Mouse (Mus musculus) heart, adult 2 months (tissue): Measurements from ENCODE around the gene Gprin1. TPM values are rescaled to one million over a fixed set of nuclear protein-coding genes. Genes with fewer than 3 reads are reported as not detected.

Experiments used
- DNase-seq, 2 experiments: peaks; one replicate each; pipeline ENCODE4 v3.0.0; 2021
- H3K27ac ChIP-seq: fragments of 200-600 bp; 2 replicates; pipeline ENCODE4 v1.8.1; 2022
- H3K27me3 ChIP-seq: fragments of 200-500 bp; 2 replicates; pipeline ENCODE4 v1.6.1; 2012; ENCODE audit warnings: mild to moderate bottlenecking, low read length, inconsistent platforms, mixed read lengths; ENCODE audit not compliant: control insufficient read depth, insufficient read depth
- H3K36me3 ChIP-seq: fragments of 200-500 bp; 2 replicates; pipeline ENCODE4 v1.6.1; 2012; ENCODE audit warnings: low read length, inconsistent platforms; ENCODE audit not compliant: control insufficient read depth, insufficient read depth
- H3K4me1 ChIP-seq: fragments of 200-500 bp; 2 replicates; pipeline ENCODE4 v1.6.1; 2011; ENCODE audit warnings: low read length; ENCODE audit not compliant: control insufficient read depth, insufficient read depth
- H3K4me3 ChIP-seq: fragments of 200-600 bp; 2 replicates; pipeline ENCODE4 v1.8.1; 2022
- H3K79me2 ChIP-seq: fragments of 200-500 bp; replicated peaks from 2 replicates; pipeline ENCODE4 v1.6.1; 2012; ENCODE audit warnings: mild to moderate bottlenecking, inconsistent platforms, low read length, moderate library complexity, mixed read lengths; ENCODE audit not compliant: control insufficient read depth, insufficient read depth
- H3K9ac ChIP-seq: fragments of 200-500 bp; 2 replicates; pipeline ENCODE4 v1.6.1; 2012; ENCODE audit warnings: low read depth, mild to moderate bottlenecking, control low read depth, inconsistent platforms, low read length, mixed read lengths
- CTCF ChIP-seq: fragments of 200-600 bp; IDR thresholded peaks from 2 replicates; pipeline ENCODE4 v1.8.1; 2022; ENCODE audit warnings: antibody characterized with exemption, mild to moderate bottlenecking, moderate library complexity
- EP300 ChIP-seq: fragments of 200-500 bp; IDR thresholded peaks from 2 replicates; pipeline ENCODE4 v1.6.1; 2011; ENCODE audit warnings: low read depth, low read length, control low read depth; ENCODE audit not compliant: insufficient read depth
- POLR2A ChIP-seq: fragments of 200-500 bp; IDR thresholded peaks from 2 replicates; pipeline ENCODE4 v1.6.1; 2011; ENCODE audit warnings: mild to moderate bottlenecking, low read depth, low read length, control low read depth; ENCODE audit not compliant: insufficient read depth
- WGBS: fragments of 180-500 bp; shearing (Covaris S2); methylation state at CpG from one replicate; pipeline ENCODE4 v1.1.7; 2018; 5-methylcytosine and 5-hydroxymethylcytosine counted together
- intact Hi-C: fragments of 180-260 bp; cut with DNase I; formaldehyde crosslinking; loops from one replicate; pipeline ENCODE4 v1.15.1; 2025
- polyA plus RNA-seq: library from polyadenylated mRNA; depleted of rRNA; stranded (reverse); fragments of >200 nt; gene quantifications from 2 replicates; pipeline ENCODE4 v1.2.3, GENCODE M21; 2012
- total RNA-seq, 2 experiments: library from RNA; stranded (reverse); gene quantifications; 2 replicates each; pipeline ENCODE4 v1.2.3; 2021

The Gprin1 gene
- total and polyA plus RNA-seq, 3 experiments = not detected

DNA sequence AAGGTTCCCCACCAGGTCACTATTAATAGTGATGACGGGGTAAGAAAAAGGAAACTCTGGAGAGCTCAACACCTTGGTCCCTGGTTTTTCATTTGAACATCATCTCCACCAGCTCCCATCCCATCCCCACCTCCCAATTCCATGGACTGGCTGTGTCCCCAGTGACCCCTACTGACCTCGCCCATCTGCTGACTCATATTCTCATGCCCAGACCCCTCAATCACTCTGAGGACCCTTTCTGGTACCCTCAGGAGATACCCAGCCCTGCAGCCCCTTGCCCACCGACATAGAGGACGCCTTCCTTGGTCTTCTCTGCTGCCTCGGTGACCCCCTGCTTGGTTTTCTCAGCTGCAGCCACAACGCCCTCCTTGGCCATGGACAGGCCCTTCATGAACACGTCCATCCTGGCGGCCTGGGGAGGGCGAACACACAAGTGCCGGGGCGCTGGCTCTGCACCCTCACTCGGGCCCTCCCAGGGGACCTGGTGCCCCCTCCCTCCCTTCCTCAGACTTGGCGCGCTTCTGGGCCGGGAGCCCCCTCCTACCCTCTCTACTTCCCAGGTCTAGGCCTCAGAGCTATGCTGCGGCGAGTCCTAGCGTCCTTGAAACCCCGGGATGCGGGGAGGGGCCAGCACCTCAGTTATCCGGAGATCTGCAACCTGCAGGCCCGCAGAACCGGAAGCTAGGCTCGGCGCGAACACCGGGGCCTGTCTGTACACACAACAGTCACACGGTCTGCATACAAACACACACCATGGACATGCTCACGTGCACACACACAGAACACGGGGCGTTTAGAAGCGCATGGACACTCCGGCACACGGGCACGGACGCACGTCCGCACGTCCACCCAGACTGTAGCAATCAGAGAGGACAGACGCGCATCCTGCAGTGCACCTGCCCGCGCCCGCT lies 15.9 kb upstream of the Gprin1 start:
- intact Hi-C loops = no loop called here
- WGBS = 5% methylated on average over 44 of the region's 44 CpGs
- Histone ChIP-seq H3K79me2 (no peaks in the 10 kb centered on the region), H3K36me3 (no peaks in the 10 kb centered on the region), H3K9ac (no peak overlapping the region), H3K27me3 (peaks cover 9% of the 10 kb centered on the region; the same call in 1 of the 2 replicates), H3K4me1 (no peaks in the 10 kb centered on the region), H3K4me3 (no peak overlapping the region), H3K27ac (no peak overlapping the region)
- DNase-seq = no peak
- TF ChIP-seq POLR2A (no peak), EP300 (no peak), CTCF (no peak)

DNA sequence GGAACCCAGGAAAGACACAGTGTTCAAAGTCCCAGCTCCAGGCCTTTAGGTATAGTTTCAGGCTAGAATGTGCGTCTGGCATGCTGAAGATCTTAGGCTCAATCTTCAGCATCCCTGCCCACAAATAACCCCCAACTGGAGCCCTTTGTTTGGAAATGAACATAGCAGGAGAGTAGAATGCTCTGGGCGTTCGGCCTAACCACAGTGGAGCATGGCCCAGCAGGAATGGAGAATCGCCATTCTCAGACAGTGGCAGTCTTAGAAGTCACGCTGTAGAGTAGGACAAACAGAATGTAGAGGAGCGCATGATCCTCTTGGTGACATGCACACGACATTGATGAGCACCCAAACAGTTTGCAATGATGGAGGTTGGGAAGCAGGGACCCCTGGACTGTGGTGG lies 11.2 kb upstream of the Gprin1 start:
- Histone ChIP-seq H3K27ac (no peak overlapping the region), H3K36me3 (no peaks in the 10 kb centered on the region), H3K4me1 (no peaks in the 10 kb centered on the region), H3K4me3 (no peak overlapping the region), H3K27me3 (peaks cover 9% of the 10 kb centered on the region), H3K9ac (no peak overlapping the region), H3K79me2 (no peaks in the 10 kb centered on the region)
- DNase-seq = no peak
- no peak for TF ChIP-seq CTCF
- TF ChIP-seq POLR2A = no peak
- no peak for TF ChIP-seq EP300
- intact Hi-C loops = no loop called here
- 78% methylated on average over 7 of the region's 7 CpGs for WGBS

DNA sequence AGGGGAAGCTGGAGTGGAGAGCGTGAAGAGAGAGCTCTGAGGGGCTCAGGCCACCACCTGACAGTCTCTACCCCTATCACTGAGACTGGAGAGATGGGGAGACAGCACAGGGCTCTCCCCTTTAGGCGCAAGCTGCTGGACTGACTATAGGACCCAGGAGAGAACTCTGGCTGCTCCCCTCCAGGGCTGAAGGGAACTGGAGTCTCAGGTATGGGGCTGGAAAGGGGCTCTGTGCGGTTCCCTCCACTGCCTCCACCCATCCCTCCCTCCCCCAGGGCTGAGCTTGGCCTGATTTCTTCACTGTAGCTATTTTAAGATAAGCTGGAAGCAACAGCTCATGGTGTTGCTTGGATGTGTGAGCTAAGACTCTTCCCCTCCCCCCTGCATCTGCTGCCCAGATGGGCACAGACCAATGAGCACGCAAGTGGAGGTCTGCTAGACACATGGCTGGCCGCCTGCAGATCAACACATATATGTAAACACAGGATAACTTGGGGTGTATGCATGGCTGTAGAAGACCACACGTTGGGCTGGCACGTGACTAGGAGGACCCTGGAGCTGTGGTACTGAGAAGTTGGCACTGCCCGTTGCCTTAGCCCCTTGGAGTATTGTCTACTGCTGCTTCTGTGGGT lies 10.6 kb upstream of the Gprin1 start:
- Histone ChIP-seq H3K27ac (no peak overlapping the region), H3K4me1 (no peaks in the 10 kb centered on the region), H3K79me2 (no peaks in the 10 kb centered on the region), H3K4me3 (no peak overlapping the region), H3K27me3 (peaks cover 3% of the 10 kb centered on the region), H3K9ac (no peak overlapping the region), H3K36me3 (no peaks in the 10 kb centered on the region)
- DNase-seq = no peak
- TF ChIP-seq POLR2A (no peak), CTCF (no peak), EP300 (no peak)
- intact Hi-C loops = no loop called here
- WGBS = 44% methylated on average over 8 of the region's 8 CpGs

DNA sequence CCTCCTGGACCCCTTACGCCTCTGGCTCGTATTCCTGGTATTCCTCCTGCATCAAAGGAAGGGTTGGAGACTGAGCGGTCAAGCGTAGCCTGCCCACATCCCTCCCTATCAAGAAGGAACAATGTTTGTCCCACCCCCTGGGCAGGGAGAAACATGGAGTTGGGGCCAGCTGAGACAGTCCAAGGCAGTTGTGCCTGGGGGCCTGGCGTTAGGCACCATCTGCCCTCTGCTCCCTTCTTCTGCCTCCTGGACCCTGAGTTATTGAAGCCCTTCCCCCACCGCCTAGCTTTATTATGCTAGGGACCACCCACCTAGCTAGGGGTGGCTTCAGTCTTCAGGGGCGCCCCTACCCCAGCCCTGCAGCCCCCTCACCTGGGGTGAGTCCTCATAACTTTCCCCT lies 9.8 kb upstream of the Gprin1 start:
- H3K9ac ChIP-seq = no peak overlapping the region
- H3K27ac ChIP-seq = no peak overlapping the region
- H3K4me1 ChIP-seq = no peaks in the 10 kb centered on the region
- intact Hi-C loops = no loop called here
- no peak overlapping the region for H3K4me3 ChIP-seq
- no peak for DNase-seq
- TF ChIP-seq POLR2A (no peak), CTCF (no peak), EP300 (no peak)
- WGBS = 14% methylated on average over 7 of the region's 7 CpGs
- no peaks in the 10 kb centered on the region for H3K79me2 ChIP-seq
- H3K27me3 ChIP-seq = peaks cover 3% of the 10 kb centered on the region
- no peaks in the 10 kb centered on the region for H3K36me3 ChIP-seq

DNA sequence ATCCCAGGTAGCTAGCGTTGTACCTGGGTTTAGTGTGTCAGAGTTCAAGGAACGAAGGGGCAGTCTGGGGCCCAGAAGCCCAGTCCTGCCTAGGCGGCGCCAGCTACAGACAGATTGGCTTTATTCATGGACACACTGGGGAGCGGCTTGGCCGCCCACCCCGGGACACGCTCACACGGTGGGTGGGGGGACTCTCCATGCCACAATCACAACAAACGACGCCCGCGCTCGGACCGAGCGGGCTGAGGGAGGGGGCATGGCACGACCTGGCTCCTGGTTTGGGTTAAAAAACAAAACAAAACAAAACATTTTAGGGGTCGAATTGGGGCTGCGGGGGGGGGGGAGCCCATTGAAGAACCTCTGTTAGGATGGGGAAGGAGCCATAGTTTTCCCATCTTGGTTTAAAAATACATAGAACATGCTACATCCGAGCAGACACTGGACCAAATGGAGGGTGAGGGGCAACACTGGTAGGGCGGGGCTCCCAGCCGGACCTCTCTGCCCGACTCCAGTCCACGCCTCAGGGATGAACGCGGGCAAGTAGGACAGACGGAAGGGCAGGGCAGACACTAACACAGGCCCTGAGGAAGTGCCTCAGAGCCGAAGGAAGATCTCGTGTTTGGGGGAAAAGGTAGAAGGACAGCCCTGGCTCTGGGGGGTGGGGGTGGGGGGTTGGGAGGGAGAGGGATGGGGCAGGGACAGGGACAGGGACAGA lies 9.2 kb upstream of the Gprin1 start:
- Histone ChIP-seq H3K4me1 (no peaks in the 10 kb centered on the region), H3K79me2 (no peaks in the 10 kb centered on the region), H3K27ac (no peak overlapping the region), H3K27me3 (peaks cover 3% of the 10 kb centered on the region), H3K4me3 (no peak overlapping the region), H3K36me3 (no peaks in the 10 kb centered on the region), H3K9ac (no peak overlapping the region)
- TF ChIP-seq EP300 = no peak
- no peak for TF ChIP-seq CTCF
- no peak for TF ChIP-seq POLR2A
- WGBS = 2% methylated on average over 29 of the region's 29 CpGs
- no peak for DNase-seq
- intact Hi-C loops = no loop called here
